Mouse (Mus musculus): ENCODE results near the gene Alpk1.

GRCm38 (mm10) chr3:127696541-127696940 is 83.8 kb downstream of the Alpk1 start:
- TF ChIP-seq CTCF (IDR thresholded peaks at IDR 0.05; ENCODE audit: extremely low read depth, insufficient read length, insufficient replicate concordance, low read depth, low read length), result no peak
- no peak for TF ChIP-seq POLR2A (IDR thresholded peaks at IDR 0.05; ENCODE audit: low read depth, low read length)
